Mouse (Mus musculus): Measurements from ENCODE around the gene Med7. TPM values are rescaled to one million over a fixed set of nuclear protein-coding genes. Genes with fewer than 3 reads are reported as not detected.

Med7 gene
- 14.5 and 26.9 TPM in 2 replicates for polyA plus RNA-seq (2012; rRNA removed)
- 55.8 and 57.3 TPM in 2 replicates for polyA plus RNA-seq (2014; fragmentation: Nextera tagmentation; extraction: Ambion mirVana)

DNA sequence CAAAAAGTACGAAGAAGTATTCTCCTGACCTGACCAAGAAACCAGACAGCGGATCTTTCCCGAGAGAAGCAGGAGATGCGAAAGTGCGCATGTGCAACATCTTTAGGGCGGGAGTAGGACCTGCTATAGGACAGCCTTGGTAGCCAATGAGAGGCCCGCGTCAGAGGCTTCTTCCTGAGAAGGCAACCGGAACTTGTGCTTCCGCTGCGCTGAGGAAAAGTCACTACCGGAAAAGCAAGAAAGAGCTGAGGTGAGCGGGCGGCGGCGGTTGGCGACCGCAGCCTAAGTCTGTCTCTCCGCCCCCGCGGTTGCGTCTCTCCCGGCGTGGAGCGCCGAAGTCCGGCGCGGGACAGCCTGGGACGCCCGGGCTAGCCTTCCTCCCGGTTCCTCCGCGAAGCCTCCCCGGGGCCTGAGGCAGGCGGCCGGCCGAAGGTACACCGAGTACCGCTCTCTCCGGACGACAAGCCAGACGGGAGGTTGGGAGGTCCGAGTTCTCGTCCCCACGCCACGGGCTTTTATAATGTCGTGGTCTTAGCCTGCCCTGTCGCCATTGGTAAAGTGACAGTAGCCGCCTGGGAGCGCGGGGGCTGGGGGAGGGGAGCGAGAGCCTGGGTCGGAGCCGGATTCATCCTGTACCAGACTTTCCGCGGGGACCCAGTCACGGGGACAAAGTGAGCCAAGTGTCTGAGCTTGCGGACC lies at the start of gene Med7:
Gene Med7 (plus strand): TSS at position 166 of the 699 bp plus-strand sequence.
- peak within 1 kb of the TSS; percentile 78 for H3K4me2 ChIP-seq (ENCODE audit: low read depth)
- ATAC-seq (ENCODE audit: insufficient read depth) (peak; percentile 92), DNase-seq (ENCODE audit: low read depth in 3 of 3, low spot score in 3 of 3) (peak; percentile 97 to 99 (median 98))
- no peak for TF ChIP-seq EP300 (IDR thresholded peaks at IDR 0.05; ENCODE audit: low read depth)
- TF ChIP-seq CTCF (IDR thresholded peaks at IDR 0.05; ENCODE audit: low read depth), result no peak
- H3K36me3 ChIP-seq (replicated peaks; ENCODE audit: control insufficient read depth, insufficient read depth, low read depth), result peaks cover 16% of the 10 kb centered on the region
- H3K27ac ChIP-seq, result peak within 1 kb of the TSS; percentile 88
- H3K4me1 ChIP-seq (replicated peaks; ENCODE audit: control insufficient read depth in 2 of 2, insufficient read depth in 2 of 2, low read length in 1 of 2), result peaks cover 31 to 32% of the 10 kb centered on the region in 2 experiments
- peak within 1 kb of the TSS; percentile 98 for H3K9ac ChIP-seq (replicated peaks)
- no peaks in the 10 kb centered on the region for H3K27me3 ChIP-seq (ENCODE audit: control insufficient read depth, insufficient read depth, low read length)
- peak within 1 kb of the TSS; percentile 84 to 99 for H3K4me3 ChIP-seq (ENCODE audit: insufficient read depth in 1 of 2, low read depth in 2 of 2, low read length in 2 of 2)
- no peaks in the 10 kb centered on the region for H3K9me3 ChIP-seq (ENCODE audit: control insufficient read depth, low read length)
- under 1% methylated on average over 59 of the region's 59 CpGs for WGBS (ENCODE audit: insufficient replicate concordance)

DNA sequence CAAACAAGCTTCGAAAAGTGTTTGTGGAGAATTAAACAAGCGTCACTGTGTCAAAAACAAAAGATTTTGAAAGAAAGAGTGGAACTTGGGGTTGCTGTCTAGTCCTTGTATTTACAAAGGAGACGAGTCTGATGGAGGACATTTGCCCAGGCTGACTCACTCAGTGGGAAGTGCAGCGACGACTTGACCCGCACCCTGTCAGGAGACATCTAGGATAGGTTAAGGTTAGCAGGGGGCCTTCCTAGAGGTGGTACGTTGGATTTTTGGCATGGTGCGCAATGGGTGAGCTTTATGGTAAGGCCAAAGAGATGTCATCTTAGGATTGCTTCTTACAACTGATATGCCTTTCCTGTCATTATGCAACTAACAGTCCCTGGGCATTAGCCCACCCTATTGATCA lies 49.7 kb upstream of the Med7 start:
- Histone ChIP-seq H3K4me3 (ENCODE audit: insufficient read depth in 1 of 2, low read depth in 2 of 2, low read length in 2 of 2) (no peak overlapping the region), H3K27ac (no peak overlapping the region), H3K9me3 (ENCODE audit: control insufficient read depth, low read length) (no peaks in the 10 kb centered on the region), H3K27me3 (ENCODE audit: control insufficient read depth, insufficient read depth, low read length) (no peaks in the 10 kb centered on the region), H3K4me1 (replicated peaks; ENCODE audit: control insufficient read depth in 2 of 2, insufficient read depth in 2 of 2, low read length in 1 of 2) (no peaks in the 10 kb centered on the region), H3K36me3 (replicated peaks; ENCODE audit: control insufficient read depth, insufficient read depth, low read depth) (no peaks in the 10 kb centered on the region), H3K4me2 (ENCODE audit: low read depth) (no peak overlapping the region), H3K9ac (replicated peaks) (no peak overlapping the region)
- TF ChIP-seq CTCF (IDR thresholded peaks at IDR 0.05; ENCODE audit: low read depth) (no peak), EP300 (IDR thresholded peaks at IDR 0.05; ENCODE audit: low read depth) (no peak)
- WGBS (ENCODE audit: insufficient replicate concordance), result 72% methylated on average over 8 of the region's 8 CpGs
- DNase-seq (ENCODE audit: low read depth in 3 of 3, low spot score in 3 of 3) (no peak), ATAC-seq (ENCODE audit: insufficient read depth) (no peak)

DNA sequence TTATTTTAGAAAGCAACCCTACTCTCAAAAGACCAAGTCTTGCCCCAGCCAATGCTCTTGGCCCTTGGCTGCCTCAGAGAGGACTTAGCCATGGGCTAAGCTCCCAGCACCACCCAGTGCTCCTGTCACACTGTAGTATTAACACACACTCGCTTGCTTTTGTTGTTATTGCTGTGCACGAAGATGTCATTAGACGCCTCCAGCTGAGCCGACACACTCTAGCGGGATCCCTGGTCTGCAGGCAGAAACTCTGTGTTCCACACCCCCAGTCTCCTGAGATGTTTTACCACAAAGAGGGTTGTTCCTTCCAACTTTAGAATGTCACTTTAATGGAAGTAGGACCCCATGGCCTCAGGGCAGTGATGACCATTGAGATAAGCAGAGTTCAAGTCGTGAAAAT lies 48.3 kb upstream of the Med7 start:
- H3K27ac ChIP-seq, result no peak overlapping the region
- DNase-seq (ENCODE audit: low read depth in 3 of 3, low spot score in 3 of 3), result no peak
- WGBS (ENCODE audit: insufficient replicate concordance), result 48% methylated on average over 6 of the region's 6 CpGs
- H3K36me3 ChIP-seq (replicated peaks; ENCODE audit: control insufficient read depth, insufficient read depth, low read depth), result no peaks in the 10 kb centered on the region
- H3K9ac ChIP-seq (replicated peaks), result no peak overlapping the region
- H3K27me3 ChIP-seq (ENCODE audit: control insufficient read depth, insufficient read depth, low read length), result no peaks in the 10 kb centered on the region
- H3K4me2 ChIP-seq (ENCODE audit: low read depth), result no peak overlapping the region
- TF ChIP-seq EP300 (IDR thresholded peaks at IDR 0.05; ENCODE audit: low read depth) (no peak), CTCF (IDR thresholded peaks at IDR 0.05; ENCODE audit: low read depth) (no peak)
- H3K4me3 ChIP-seq (ENCODE audit: insufficient read depth in 1 of 2, low read depth in 2 of 2, low read length in 2 of 2), result no peak overlapping the region
- H3K4me1 ChIP-seq (replicated peaks; ENCODE audit: control insufficient read depth in 2 of 2, insufficient read depth in 2 of 2, low read length in 1 of 2), result no peaks in the 10 kb centered on the region; a peak in 1 of 4 replicates
- ATAC-seq (ENCODE audit: insufficient read depth), result no peak
- no peaks in the 10 kb centered on the region for H3K9me3 ChIP-seq (ENCODE audit: control insufficient read depth, low read length)

DNA sequence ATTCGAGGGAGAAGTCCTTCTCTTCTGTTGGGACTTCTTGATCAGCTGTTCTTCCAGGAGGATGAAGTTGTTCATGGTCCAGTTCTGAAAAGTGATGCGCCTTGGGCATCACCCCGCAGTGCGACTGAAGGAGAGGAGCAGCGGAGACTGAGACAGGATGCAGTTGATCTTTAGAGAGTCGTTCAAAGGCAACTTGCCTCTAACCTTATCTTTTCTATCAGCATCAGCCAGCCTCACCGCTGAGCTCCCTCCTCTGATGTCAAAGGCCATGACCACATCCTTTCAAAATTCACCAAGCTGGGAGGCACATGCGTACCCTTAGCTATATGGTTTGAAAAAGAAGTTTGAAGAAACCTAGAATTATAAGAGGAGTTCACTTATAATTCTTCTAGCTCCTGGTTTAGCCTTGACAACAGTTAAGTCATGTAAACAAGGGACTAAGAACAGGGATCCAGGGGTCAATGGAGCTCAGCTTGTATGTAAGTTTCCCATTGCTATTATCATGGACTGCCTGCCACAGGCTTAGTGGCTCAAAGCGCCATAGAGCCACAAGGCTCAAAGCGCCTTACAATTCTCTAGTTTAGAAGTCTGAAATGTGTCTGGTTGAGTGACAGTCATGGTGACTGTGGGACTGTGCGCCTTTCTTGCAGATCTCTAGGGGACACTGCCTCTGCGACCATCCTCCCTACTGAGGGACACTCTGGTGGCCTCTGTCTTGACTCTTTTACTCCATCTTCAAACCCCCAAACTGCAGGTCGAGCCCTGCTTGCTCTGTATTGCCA lies 47.2 kb upstream of the Med7 start, which contains the start of gene Itk:
Gene Itk (minus strand): TSS at position 180 of the 782 bp plus-strand sequence.
- no peak for DNase-seq (ENCODE audit: low read depth in 3 of 3, low spot score in 3 of 3)

DNA sequence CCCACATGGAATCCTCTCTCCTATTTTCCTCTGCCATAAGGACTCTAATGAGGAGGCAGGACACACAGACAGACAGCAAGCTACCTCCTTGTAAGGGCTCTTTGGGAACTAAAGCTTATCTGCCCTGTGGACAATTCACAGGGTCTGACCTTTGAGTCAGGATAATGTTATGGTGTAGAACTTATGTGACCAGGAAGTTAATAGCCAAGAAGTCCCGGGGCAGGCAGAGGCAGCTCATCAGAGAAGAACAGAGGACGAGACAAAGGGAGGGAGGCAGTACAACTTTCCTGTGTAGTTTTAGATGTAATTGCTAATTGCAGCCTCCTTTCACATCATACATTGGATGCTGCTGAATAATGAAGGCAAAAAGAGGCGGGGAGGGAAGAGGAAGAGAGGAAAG lies 46.1 kb upstream of the Med7 start:
- Histone ChIP-seq H3K27ac (no peak overlapping the region), H3K36me3 (replicated peaks; ENCODE audit: control insufficient read depth, insufficient read depth, low read depth) (no peaks in the 10 kb centered on the region), H3K4me2 (ENCODE audit: low read depth) (no peak overlapping the region), H3K4me3 (ENCODE audit: insufficient read depth in 1 of 2, low read depth in 2 of 2, low read length in 2 of 2) (no peak overlapping the region), H3K4me1 (replicated peaks; ENCODE audit: control insufficient read depth in 2 of 2, insufficient read depth in 2 of 2, low read length in 1 of 2) (no peaks in the 10 kb centered on the region; a peak in 1 of 4 replicates), H3K9ac (replicated peaks) (no peak overlapping the region), H3K27me3 (ENCODE audit: control insufficient read depth, insufficient read depth, low read length) (no peaks in the 10 kb centered on the region), H3K9me3 (ENCODE audit: control insufficient read depth, low read length) (no peaks in the 10 kb centered on the region)
- no peak for DNase-seq (ENCODE audit: low read depth in 3 of 3, low spot score in 3 of 3)
- no peak for TF ChIP-seq CTCF (IDR thresholded peaks at IDR 0.05; ENCODE audit: low read depth)
- 47% methylated on average over 3 of the region's 3 CpGs for WGBS (ENCODE audit: insufficient replicate concordance)
- ATAC-seq (ENCODE audit: insufficient read depth), result no peak

More for the DNA sequence above, 47.2 kb upstream of the Med7 start, which contains the start of gene Itk:
- WGBS (ENCODE audit: insufficient replicate concordance), result 46% methylated on average over 13 of the region's 13 CpGs
- Histone ChIP-seq H3K4me2 (ENCODE audit: low read depth) (no peak within 1 kb of the TSS), H3K27me3 (ENCODE audit: control insufficient read depth, insufficient read depth, low read length) (no peaks in the 10 kb centered on the region), H3K27ac (no peak within 1 kb of the TSS), H3K36me3 (replicated peaks; ENCODE audit: control insufficient read depth, insufficient read depth, low read depth) (no peaks in the 10 kb centered on the region), H3K9me3 (ENCODE audit: control insufficient read depth, low read length) (no peaks in the 10 kb centered on the region), H3K9ac (replicated peaks) (no peak within 1 kb of the TSS), H3K4me1 (replicated peaks; ENCODE audit: control insufficient read depth in 2 of 2, insufficient read depth in 2 of 2, low read length in 1 of 2) (no peaks in the 10 kb centered on the region; a peak in 1 of 4 replicates), H3K4me3 (ENCODE audit: insufficient read depth in 1 of 2, low read depth in 2 of 2, low read length in 2 of 2) (no peak within 1 kb of the TSS)
- TF ChIP-seq EP300 (IDR thresholded peaks at IDR 0.05; ENCODE audit: low read depth), result no peak
- TF ChIP-seq CTCF (IDR thresholded peaks at IDR 0.05; ENCODE audit: low read depth), result no peak
- ATAC-seq (ENCODE audit: insufficient read depth), result no peak
